Mouse (Mus musculus): ENCODE measurements around the gene Robo1. TPM values are rescaled to one million over a fixed set of nuclear protein-coding genes. Genes with fewer than 3 reads are reported as not detected.

Gene Robo1
- polyA plus RNA-seq, 1 experiment from 2014 or later, result 91.8 TPM

DNA sequence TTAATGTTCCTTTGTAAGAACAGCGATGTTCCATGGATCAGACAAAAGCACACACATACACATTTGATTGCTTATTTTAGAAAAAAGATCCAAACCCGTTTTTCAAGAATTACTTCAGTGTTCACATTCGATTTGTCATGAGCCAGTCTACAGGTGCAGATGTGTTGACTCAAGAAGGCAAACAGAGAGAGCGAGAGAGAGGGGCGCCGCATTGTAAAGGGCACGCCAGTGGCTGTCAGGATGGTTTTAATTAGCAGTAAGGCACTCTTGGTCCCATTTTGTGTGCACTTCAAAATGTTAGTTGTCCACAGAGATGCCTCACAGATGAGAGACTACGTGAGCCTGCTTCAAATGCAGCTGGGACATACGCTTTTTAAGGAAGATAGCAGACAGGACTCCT, 470.4 kb downstream of the Robo1 start:
- Histone ChIP-seq H3K4me3 (replicated peaks; ENCODE audit: low read depth, low read length) (no peak overlapping the region), H3K4me2 (ENCODE audit: low read length) (no peak overlapping the region; the same call in 1 of the 2 replicates), H3K27ac (replicated peaks; ENCODE audit: low read depth, low read length) (peak overlapping the region; percentile 49), H3K9ac (replicated peaks; ENCODE audit: low read length) (no peak overlapping the region), H3K9me3 (ENCODE audit: control insufficient read depth, low read length) (no peaks in the 10 kb centered on the region), H3K27me3 (ENCODE audit: control insufficient read depth, insufficient read depth, low read length) (no peaks in the 10 kb centered on the region), H3K4me1 (ENCODE audit: control insufficient read depth, insufficient read depth, low read length) (peaks cover 11% of the 10 kb centered on the region; the same call in 1 of the 2 replicates), H3K36me3 (ENCODE audit: control insufficient read depth, insufficient read depth, low read length) (no peaks in the 10 kb centered on the region)
- DNase-seq (peak; percentile 49), ATAC-seq (ENCODE audit: low FRiP score, low TSS enrichment) (no peak)
- WGBS, result 61% methylated on average over 9 of the region's 9 CpGs

DNA sequence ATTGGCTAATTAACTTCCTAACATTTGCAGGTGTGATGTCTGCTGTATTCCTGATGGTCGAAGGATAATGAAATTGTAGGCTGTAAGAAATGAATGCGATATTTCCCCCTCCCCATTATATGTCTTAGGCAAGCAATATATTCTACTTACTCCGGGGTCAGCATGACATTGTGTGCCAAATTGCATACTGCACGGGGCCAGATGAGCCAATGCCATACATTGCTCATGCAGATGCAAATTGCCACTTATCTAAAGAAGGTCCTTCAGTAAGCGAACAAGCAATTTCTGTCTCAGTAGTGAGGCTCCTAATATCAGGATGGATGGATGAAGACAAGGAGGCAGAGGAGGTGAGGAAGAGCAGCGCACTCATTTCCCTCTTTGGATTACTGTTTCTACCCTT, 474.1 kb downstream of the Robo1 start:
- Histone ChIP-seq H3K36me3 (ENCODE audit: control insufficient read depth, insufficient read depth, low read length) (no peaks in the 10 kb centered on the region), H3K27ac (replicated peaks; ENCODE audit: low read depth, low read length) (no peak overlapping the region; the same call in 1 of the 2 replicates), H3K4me3 (replicated peaks; ENCODE audit: low read depth, low read length) (no peak overlapping the region), H3K9me3 (ENCODE audit: control insufficient read depth, low read length) (no peaks in the 10 kb centered on the region), H3K27me3 (ENCODE audit: control insufficient read depth, insufficient read depth, low read length) (no peaks in the 10 kb centered on the region), H3K4me1 (ENCODE audit: control insufficient read depth, insufficient read depth, low read length) (peaks cover 7% of the 10 kb centered on the region; the same call in 1 of the 2 replicates), H3K9ac (replicated peaks; ENCODE audit: low read length) (no peak overlapping the region), H3K4me2 (ENCODE audit: low read length) (no peak overlapping the region)
- WGBS, result 70% methylated on average over 6 of the region's 6 CpGs
- ATAC-seq (ENCODE audit: low FRiP score, low TSS enrichment) (no peak), DNase-seq (no peak)

DNA sequence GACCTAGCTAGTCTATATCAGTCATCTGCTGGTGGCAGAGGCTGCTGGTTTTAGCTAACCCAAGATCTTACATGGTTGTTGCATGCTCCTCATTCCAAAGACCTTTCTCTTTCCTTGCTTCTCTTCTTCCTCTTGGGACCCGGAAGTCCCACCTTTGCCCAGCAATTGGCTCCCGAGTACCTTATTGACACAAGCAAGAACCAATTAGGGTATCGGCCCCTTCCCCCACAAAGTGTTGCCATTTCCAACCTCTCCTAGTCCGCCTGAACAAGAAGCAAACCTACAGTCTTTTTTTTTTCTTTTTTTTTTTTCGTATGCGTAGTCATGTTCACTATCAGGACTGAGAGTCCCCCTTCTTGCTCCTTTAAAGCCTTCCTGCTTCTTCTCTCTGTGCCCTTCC, 478.0 kb downstream of the Robo1 start:
- no peaks in the 10 kb centered on the region for H3K27me3 ChIP-seq (ENCODE audit: control insufficient read depth, insufficient read depth, low read length)
- 83% methylated on average over 6 of the region's 6 CpGs for WGBS
- H3K36me3 ChIP-seq (ENCODE audit: control insufficient read depth, insufficient read depth, low read length), result no peaks in the 10 kb centered on the region
- H3K27ac ChIP-seq (replicated peaks; ENCODE audit: low read depth, low read length), result no peak overlapping the region
- H3K9me3 ChIP-seq (ENCODE audit: control insufficient read depth, low read length), result no peaks in the 10 kb centered on the region
- peaks cover 11% of the 10 kb centered on the region for H3K4me1 ChIP-seq (ENCODE audit: control insufficient read depth, insufficient read depth, low read length)
- H3K9ac ChIP-seq (replicated peaks; ENCODE audit: low read length), result no peak overlapping the region
- no peak overlapping the region for H3K4me3 ChIP-seq (replicated peaks; ENCODE audit: low read depth, low read length)
- no peak for ATAC-seq (ENCODE audit: low FRiP score, low TSS enrichment)
- no peak for DNase-seq
- H3K4me2 ChIP-seq (ENCODE audit: low read length), result no peak overlapping the region

DNA sequence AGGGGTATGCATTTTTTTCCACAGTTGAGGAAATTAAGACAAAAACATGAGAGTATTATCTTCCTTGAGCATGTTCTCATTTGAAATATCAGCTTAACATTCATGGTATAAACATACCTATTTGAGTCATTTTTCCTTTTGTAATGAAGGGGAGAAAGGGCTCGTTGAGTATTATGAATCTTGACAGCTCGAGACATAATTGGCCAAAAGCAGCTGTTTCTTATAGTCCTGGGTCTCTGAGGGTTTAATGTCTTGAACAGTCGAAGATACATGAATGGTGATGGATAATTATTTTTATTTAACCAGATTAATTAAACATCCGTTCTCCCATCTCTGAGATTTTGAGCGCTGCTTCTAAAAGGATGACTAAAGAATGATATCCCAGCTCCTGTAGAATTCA, 478.5 kb downstream of the Robo1 start:
- Histone ChIP-seq H3K4me2 (ENCODE audit: low read length) (no peak overlapping the region), H3K4me1 (ENCODE audit: control insufficient read depth, insufficient read depth, low read length) (peaks cover 11% of the 10 kb centered on the region), H3K27ac (replicated peaks; ENCODE audit: low read depth, low read length) (no peak overlapping the region), H3K27me3 (ENCODE audit: control insufficient read depth, insufficient read depth, low read length) (no peaks in the 10 kb centered on the region), H3K4me3 (replicated peaks; ENCODE audit: low read depth, low read length) (no peak overlapping the region), H3K9me3 (ENCODE audit: control insufficient read depth, low read length) (no peaks in the 10 kb centered on the region), H3K36me3 (ENCODE audit: control insufficient read depth, insufficient read depth, low read length) (no peaks in the 10 kb centered on the region), H3K9ac (replicated peaks; ENCODE audit: low read length) (no peak overlapping the region)
- ATAC-seq (ENCODE audit: low FRiP score, low TSS enrichment) (no peak), DNase-seq (peak; percentile 74)
- 32% methylated on average over 5 of the region's 5 CpGs for WGBS

DNA sequence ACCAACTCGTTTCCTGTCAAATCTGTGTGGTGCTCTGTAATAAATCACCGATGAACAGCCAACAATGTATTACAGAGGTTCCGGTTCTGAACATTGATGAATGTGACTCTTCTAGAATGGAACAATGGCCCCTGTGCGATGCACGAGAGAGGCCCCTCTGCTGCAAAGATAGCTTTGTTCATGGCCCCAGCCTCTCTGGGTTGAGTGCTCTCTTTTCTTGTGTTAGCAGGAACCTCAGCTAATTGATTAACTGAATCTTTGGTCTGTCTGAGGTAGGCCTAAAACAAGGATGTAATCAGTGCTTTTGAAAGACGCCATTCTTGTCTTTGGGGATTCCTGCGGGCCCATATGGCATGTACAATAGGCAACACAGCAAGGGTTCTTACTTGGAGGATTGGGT, 479.9 kb downstream of the Robo1 start:
- Histone ChIP-seq H3K4me2 (ENCODE audit: low read length) (no peak overlapping the region), H3K27me3 (ENCODE audit: control insufficient read depth, insufficient read depth, low read length) (no peaks in the 10 kb centered on the region), H3K4me3 (replicated peaks; ENCODE audit: low read depth, low read length) (no peak overlapping the region), H3K9me3 (ENCODE audit: control insufficient read depth, low read length) (no peaks in the 10 kb centered on the region), H3K36me3 (ENCODE audit: control insufficient read depth, insufficient read depth, low read length) (no peaks in the 10 kb centered on the region), H3K4me1 (ENCODE audit: control insufficient read depth, insufficient read depth, low read length) (peaks cover 11% of the 10 kb centered on the region), H3K9ac (replicated peaks; ENCODE audit: low read length) (no peak overlapping the region), H3K27ac (replicated peaks; ENCODE audit: low read depth, low read length) (peak overlapping the region; percentile 41; the same call in 1 of the 2 replicates)
- DNase-seq (no peak), ATAC-seq (ENCODE audit: low FRiP score, low TSS enrichment) (peak; percentile 73)
- 7% methylated on average over 7 of the region's 7 CpGs for WGBS

DNA sequence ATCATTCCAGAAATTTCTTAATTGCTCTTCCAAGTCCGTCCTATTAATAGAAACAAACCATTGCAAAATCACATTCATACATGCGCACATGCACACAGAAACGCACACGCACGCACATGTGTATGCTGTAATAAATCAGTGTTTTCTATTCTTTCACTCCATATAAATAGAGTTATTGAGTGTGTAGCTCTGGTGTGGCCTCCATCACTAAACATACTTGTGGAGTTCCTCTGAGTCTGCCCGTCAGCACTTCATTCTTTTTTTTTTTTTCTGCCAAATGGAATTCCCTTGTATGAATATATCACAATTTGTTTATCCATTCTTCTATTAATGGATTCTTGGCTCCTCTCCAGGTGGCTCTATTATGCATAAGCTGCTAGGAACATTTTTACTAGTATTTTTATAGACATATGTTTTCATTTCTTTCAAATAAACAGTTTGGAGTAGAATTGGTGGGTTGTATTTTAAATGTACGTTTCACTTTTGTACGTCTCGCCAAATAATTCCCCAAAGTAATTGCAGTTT, 483.1 kb downstream of the Robo1 start:
- Histone ChIP-seq H3K9me3 (ENCODE audit: control insufficient read depth, low read length) (no peaks in the 10 kb centered on the region), H3K27me3 (ENCODE audit: control insufficient read depth, insufficient read depth, low read length) (no peaks in the 10 kb centered on the region), H3K36me3 (ENCODE audit: control insufficient read depth, insufficient read depth, low read length) (no peaks in the 10 kb centered on the region), H3K27ac (replicated peaks; ENCODE audit: low read depth, low read length) (no peak overlapping the region), H3K4me2 (ENCODE audit: low read length) (no peak overlapping the region), H3K4me3 (replicated peaks; ENCODE audit: low read depth, low read length) (no peak overlapping the region), H3K9ac (replicated peaks; ENCODE audit: low read length) (no peak overlapping the region), H3K4me1 (ENCODE audit: control insufficient read depth, insufficient read depth, low read length) (peaks cover 28% of the 10 kb centered on the region)
- 91% methylated on average over 9 of the region's 9 CpGs for WGBS
- DNase-seq (no peak), ATAC-seq (ENCODE audit: low FRiP score, low TSS enrichment) (no peak)

DNA sequence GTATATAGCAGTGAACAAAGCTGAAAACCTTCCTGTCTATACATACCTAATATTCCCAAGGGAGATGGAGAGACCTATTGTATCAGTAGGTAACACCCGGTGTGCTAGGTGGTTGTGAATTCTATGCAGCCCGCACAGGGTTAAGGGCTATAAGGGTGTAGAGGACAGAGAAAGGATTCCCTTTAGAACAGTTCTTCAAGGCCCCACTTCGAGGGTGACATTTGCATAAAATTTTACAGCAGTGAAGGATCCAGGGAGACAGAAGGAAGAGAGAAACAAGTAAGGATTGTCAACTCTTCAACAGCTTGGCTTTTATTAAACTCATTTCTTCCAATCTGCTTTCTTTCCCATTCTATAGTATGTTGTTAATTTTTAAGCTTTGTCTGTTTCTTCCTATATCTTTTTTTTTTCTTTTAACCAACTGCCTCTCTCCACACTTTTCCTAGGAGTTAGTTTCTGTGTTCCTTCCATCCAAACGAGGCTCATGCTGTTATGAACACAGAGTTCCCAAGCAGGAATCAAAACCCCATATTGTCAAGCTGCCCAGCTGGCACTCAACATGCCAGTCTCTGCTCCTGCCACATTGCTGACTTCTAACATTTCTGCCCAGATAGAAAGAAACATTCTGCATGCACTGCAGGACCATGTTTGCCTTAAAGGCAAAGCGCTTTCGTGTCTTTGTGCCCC, 486.7 kb downstream of the Robo1 start:
- Histone ChIP-seq H3K4me3 (replicated peaks; ENCODE audit: low read depth, low read length) (no peak overlapping the region), H3K4me1 (ENCODE audit: control insufficient read depth, insufficient read depth, low read length) (peaks cover 19% of the 10 kb centered on the region), H3K27me3 (ENCODE audit: control insufficient read depth, insufficient read depth, low read length) (no peaks in the 10 kb centered on the region), H3K4me2 (ENCODE audit: low read length) (no peak overlapping the region), H3K9ac (replicated peaks; ENCODE audit: low read length) (no peak overlapping the region), H3K9me3 (ENCODE audit: control insufficient read depth, low read length) (no peaks in the 10 kb centered on the region), H3K27ac (replicated peaks; ENCODE audit: low read depth, low read length) (no peak overlapping the region), H3K36me3 (ENCODE audit: control insufficient read depth, insufficient read depth, low read length) (no peaks in the 10 kb centered on the region)
- ATAC-seq (ENCODE audit: low FRiP score, low TSS enrichment) (no peak), DNase-seq (no peak)
- WGBS, result 63% methylated on average over 6 of the region's 6 CpGs

DNA sequence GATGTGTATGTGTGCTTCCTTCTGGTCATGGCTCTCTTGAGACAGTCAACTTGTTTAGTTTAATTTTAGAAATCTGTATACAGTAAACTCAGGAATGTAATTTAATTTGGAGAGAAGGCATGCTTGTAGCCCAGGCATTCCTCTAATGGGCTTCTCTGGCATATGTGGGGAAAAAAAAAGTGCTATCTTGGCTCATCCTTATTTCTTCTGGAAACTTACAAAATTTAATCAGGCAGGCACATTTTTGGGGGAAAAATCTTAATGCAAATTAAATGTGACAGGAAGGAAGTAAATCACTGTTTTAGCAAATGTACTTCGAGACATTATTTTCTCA, 487.2 kb downstream of the Robo1 start:
- no peak overlapping the region for H3K4me3 ChIP-seq (replicated peaks; ENCODE audit: low read depth, low read length)
- H3K4me1 ChIP-seq (ENCODE audit: control insufficient read depth, insufficient read depth, low read length), result peaks cover 24% of the 10 kb centered on the region
- no peaks in the 10 kb centered on the region for H3K9me3 ChIP-seq (ENCODE audit: control insufficient read depth, low read length)
- DNase-seq (no peak), ATAC-seq (ENCODE audit: low FRiP score, low TSS enrichment) (no peak)
- H3K9ac ChIP-seq (replicated peaks; ENCODE audit: low read length), result no peak overlapping the region
- 85% methylated on average over 1 of the region's 1 CpGs for WGBS
- no peaks in the 10 kb centered on the region for H3K27me3 ChIP-seq (ENCODE audit: control insufficient read depth, insufficient read depth, low read length)
- H3K4me2 ChIP-seq (ENCODE audit: low read length), result no peak overlapping the region
- H3K36me3 ChIP-seq (ENCODE audit: control insufficient read depth, insufficient read depth, low read length), result no peaks in the 10 kb centered on the region
- H3K27ac ChIP-seq (replicated peaks; ENCODE audit: low read depth, low read length), result 0 out of 2 replicates have a peak overlapping the region, but pooled peaks have one; percentile 33

DNA sequence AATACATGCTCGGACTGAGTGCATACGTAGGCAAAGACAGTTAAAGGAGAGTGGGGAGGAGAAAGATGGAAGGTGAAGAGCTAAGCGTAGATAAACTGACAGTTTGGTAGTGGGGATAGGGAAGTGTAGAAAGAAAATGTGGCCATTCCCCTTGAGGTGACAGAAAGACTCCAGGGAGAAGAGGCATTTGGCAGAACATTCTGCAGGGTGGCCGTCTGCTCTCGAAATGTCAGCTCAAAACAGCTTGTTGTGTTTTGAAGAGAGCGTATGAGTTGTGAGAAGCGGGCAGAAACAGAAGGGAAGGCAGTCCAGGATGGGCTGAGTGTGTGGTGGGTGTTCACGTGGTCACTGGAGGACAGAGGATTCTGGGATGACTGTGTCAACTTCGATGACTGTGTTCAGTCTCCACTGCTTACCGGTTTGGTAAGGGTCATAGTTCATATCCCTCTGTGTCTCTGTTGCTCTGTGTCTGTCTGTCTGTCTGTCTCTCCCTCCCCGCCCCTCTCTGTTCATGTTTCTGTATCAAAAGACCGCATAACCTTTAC, 490.4 kb downstream of the Robo1 start:
- no peak overlapping the region for H3K27ac ChIP-seq (replicated peaks; ENCODE audit: low read depth, low read length)
- peaks cover 30% of the 10 kb centered on the region for H3K4me1 ChIP-seq (ENCODE audit: control insufficient read depth, insufficient read depth, low read length)

More for the DNA sequence above, 490.4 kb downstream of the Robo1 start:
- no peak for DNase-seq
- Histone ChIP-seq H3K36me3 (ENCODE audit: control insufficient read depth, insufficient read depth, low read length) (no peaks in the 10 kb centered on the region), H3K4me3 (replicated peaks; ENCODE audit: low read depth, low read length) (no peak overlapping the region), H3K4me2 (ENCODE audit: low read length) (no peak overlapping the region), H3K9me3 (ENCODE audit: control insufficient read depth, low read length) (no peaks in the 10 kb centered on the region), H3K9ac (replicated peaks; ENCODE audit: low read length) (no peak overlapping the region), H3K27me3 (ENCODE audit: control insufficient read depth, insufficient read depth, low read length) (no peaks in the 10 kb centered on the region)
- WGBS, result 87% methylated on average over 12 of the region's 12 CpGs
- ATAC-seq (ENCODE audit: low FRiP score, low TSS enrichment), result no peak

All from midbrain, embryonic 14.5 days (tissue).